Mouse (Mus musculus) liver, embryonic 15.5 days (tissue): ENCODE results near the gene Tmem140. TPM values are rescaled to one million over a fixed set of nuclear protein-coding genes. Genes with fewer than 3 reads are reported as not detected.

ENCODE experiments used
- ATAC-seq: fragments of 200-750 bp; cut with Nextera tagmentation; 2 replicates; pipeline ENCODE4 v1.8.0; 2017; ENCODE audit warnings: moderate number of reproducible peaks, mild to moderate bottlenecking, moderate library complexity; ENCODE audit not compliant: insufficient read depth
- H3K27ac ChIP-seq: fragments of 300-500 bp; sonication (generic); replicated peaks from 2 replicates; pipeline ENCODE4 v1.5.1; 2015; ENCODE audit warnings: mild to moderate bottlenecking, inconsistent platforms
- H3K27me3 ChIP-seq: fragments of 300-500 bp; sonication (generic); 2 replicates; pipeline ENCODE4 v1.6.1; 2015; ENCODE audit warnings: mild to moderate bottlenecking, inconsistent platforms
- H3K36me3 ChIP-seq: fragments of 300-500 bp; sonication (generic); replicated peaks from 2 replicates; pipeline ENCODE4 v1.6.1; 2015; ENCODE audit warnings: moderate library complexity, mild to moderate bottlenecking, inconsistent platforms
- H3K4me1 ChIP-seq: fragments of 300-500 bp; sonication (generic); replicated peaks from 2 replicates; pipeline ENCODE4 v1.6.1; 2015; ENCODE audit warnings: inconsistent platforms
- H3K4me2 ChIP-seq: fragments of 300-500 bp; sonication (generic); 2 replicates; pipeline ENCODE4 v1.6.1; 2015; ENCODE audit warnings: moderate library complexity, mild to moderate bottlenecking, inconsistent platforms
- H3K4me3 ChIP-seq: fragments of 300-500 bp; sonication (generic); replicated peaks from 2 replicates; pipeline ENCODE4 v1.5.1; 2015; ENCODE audit warnings: mild to moderate bottlenecking, inconsistent platforms
- H3K9ac ChIP-seq: fragments of 300-500 bp; sonication (generic); 2 replicates; pipeline ENCODE4 v1.6.1; 2015; ENCODE audit warnings: moderate library complexity, mild to moderate bottlenecking, inconsistent platforms
- H3K9me3 ChIP-seq: fragments of 300-500 bp; sonication (generic); replicated peaks from 2 replicates; pipeline ENCODE4 v1.6.1; 2016; ENCODE audit warnings: inconsistent platforms
- WGBS: fragments of 180-500 bp; shearing (Covaris S2); methylation state at CpG from one replicate; pipeline ENCODE4 v1.1.7; 2015; ENCODE audit warnings: mixed read lengths; ENCODE audit not compliant: insufficient replicate concordance; 5-methylcytosine and 5-hydroxymethylcytosine counted together
- polyA plus RNA-seq: library from polyadenylated mRNA; unstranded; fragments of >200 nt; fragmentation: Nextera tagmentation; extraction: Ambion mirVana; gene quantifications from 2 replicates; pipeline ENCODE4 v1.2.1, GENCODE M21; 2015

Tmem140 gene
- polyA plus RNA-seq, 1 experiment from 2014 or later: 5.8 TPM

DNA sequence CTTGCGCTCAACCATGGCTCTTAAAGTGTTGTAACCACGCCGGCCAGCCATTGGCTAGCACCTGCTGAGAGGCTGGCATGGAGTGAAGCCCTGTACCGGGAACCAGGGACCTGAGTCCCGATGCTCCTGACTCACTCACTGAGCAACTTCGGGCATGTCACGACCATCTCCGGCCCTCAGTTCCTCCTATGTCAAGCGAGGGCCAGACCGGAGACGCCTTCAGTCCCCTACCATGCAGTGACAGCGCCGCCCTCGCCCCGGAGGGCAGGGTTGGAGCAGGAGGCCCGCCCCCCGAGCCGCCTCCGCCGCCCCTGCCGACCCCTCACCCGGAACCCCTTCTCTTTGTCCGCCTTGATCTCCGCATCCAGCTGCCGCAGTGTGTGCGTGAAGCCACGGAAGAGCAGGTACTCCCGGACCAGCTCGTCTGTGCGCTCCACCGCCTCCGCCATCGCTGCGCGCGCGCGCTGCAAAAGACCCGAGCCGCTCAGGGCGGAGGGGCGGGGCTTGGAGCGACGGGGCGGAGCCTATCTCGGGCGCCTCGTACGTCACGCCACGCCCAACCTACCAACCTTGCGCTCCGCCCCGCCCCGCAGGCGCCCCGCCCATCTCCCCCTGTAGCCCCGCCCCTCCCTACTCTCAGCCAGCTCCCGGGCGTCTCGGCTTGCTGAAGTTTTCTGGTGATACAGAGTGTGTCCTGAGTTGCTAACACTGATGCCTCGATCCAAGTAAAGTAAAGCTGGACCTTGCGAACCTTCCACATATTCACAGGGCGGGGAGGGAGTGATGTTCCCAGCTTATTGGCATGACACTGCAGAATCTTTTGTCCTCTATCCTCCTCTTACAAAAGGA lies 47.6 kb downstream of the Tmem140 start, which contains the start of gene Wdr91:
Wdr91 (minus strand) TSS at position 506 of the 849 bp plus-strand sequence.
- H3K27ac ChIP-seq: peak within 1 kb of the TSS; percentile 96
- peak within 1 kb of the TSS; percentile 82 for H3K9ac ChIP-seq
- H3K27me3 ChIP-seq: no peaks in the 10 kb centered on the region
- H3K4me2 ChIP-seq: peak within 1 kb of the TSS; percentile 77
- WGBS: under 1% methylated on average over 64 of the region's 64 CpGs
- H3K36me3 ChIP-seq: peaks cover 28% of the 10 kb centered on the region
- peak within 1 kb of the TSS; percentile 83 for H3K4me3 ChIP-seq
- H3K9me3 ChIP-seq: no peaks in the 10 kb centered on the region
- peaks cover 68% of the 10 kb centered on the region for H3K4me1 ChIP-seq
- ATAC-seq: peak; percentile 71

DNA sequence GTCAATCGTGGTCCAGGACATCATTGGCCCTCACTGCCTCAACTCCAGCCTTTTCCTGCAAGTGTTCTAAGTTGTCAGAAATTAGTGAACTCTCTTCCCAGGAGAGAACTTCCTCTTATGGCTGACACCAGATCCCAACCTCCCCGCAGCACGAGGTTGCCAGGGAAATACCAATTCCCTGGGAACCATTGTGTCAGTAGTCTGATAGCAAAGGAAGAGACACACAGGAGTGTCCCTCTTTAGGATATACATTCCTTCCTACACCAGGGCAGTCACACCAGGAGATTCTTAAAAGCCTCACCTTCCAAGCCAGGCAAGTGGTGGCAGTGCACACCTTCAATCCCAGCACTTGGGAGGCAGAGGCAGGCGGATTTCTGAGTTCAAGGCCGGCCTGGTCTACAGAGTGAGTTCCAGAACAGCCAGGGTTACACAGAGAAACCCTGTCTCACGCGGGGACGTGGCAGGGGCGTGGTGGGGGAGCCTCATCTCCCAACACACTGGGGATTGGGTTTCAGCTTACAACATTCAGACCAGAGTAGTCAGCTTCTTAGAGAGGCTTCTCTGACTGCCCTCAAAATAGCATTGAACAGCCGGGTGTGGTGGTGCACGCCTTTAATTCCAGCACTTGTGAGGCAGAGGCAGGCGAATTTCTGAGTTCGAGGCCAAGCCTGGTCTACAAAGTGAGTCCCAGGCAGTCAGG lies 50.5 kb downstream of the Tmem140 start:
- H3K27ac ChIP-seq: no peak overlapping the region
- WGBS: 75% methylated on average over 13 of the region's 13 CpGs
- H3K4me2 ChIP-seq: no peak overlapping the region
- H3K9ac ChIP-seq: no peak overlapping the region
- H3K36me3 ChIP-seq: peaks cover 6% of the 10 kb centered on the region; the same call in 1 of the 2 replicates
- H3K27me3 ChIP-seq: no peaks in the 10 kb centered on the region
- H3K4me3 ChIP-seq: no peak overlapping the region
- no peaks in the 10 kb centered on the region for H3K9me3 ChIP-seq
- H3K4me1 ChIP-seq: peaks cover 48% of the 10 kb centered on the region
- ATAC-seq: no peak

DNA sequence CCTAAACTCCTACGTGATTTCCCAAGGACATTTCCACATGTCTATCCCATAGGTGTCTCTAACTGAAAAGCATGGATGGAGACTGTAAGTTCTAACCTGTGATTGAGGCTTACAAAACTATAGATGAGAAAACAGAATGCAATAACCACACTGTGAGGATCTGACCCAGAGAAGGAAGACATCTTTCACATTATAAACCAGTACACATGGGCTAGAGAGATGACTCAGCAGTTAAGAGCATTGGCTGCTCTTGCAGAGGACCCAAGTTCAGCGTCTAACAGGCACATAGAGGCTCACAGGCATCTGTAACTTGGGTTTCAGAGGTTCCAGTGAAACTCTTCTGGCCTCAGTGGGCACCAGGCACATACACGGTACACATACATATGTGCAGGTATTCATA lies 51.5 kb downstream of the Tmem140 start:
- WGBS: 61% methylated on average over 3 of the region's 3 CpGs
- no peaks in the 10 kb centered on the region for H3K36me3 ChIP-seq
- H3K27ac ChIP-seq: no peak overlapping the region
- no peak overlapping the region for H3K4me2 ChIP-seq
- no peak for ATAC-seq
- H3K27me3 ChIP-seq: no peaks in the 10 kb centered on the region
- H3K4me3 ChIP-seq: no peak overlapping the region
- peaks cover 39% of the 10 kb centered on the region for H3K4me1 ChIP-seq
- H3K9ac ChIP-seq: no peak overlapping the region
- H3K9me3 ChIP-seq: no peaks in the 10 kb centered on the region

DNA sequence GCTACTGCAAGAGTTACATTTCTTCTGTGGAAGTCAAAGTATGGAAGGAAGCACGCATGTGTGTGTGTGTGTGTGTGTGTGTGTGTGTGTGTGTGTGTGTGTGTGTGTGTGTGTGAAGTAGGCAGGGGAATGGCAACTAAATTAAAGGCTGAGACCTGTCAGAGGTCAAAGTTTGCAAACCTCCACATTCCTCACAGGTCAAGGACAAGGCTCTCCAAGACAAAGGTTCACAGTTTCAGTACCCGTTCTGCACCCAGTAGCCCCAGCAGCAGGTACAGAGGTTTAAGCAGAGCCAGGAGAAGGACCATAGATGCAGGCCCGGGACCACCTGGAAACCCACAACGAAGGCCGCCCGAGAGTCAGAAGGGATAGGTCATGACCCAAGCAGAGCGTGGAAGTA lies 56.2 kb downstream of the Tmem140 start:
- Histone ChIP-seq H3K27me3 (no peaks in the 10 kb centered on the region), H3K36me3 (no peaks in the 10 kb centered on the region), H3K4me1 (peaks cover 13% of the 10 kb centered on the region), H3K9ac (no peak overlapping the region), H3K9me3 (no peaks in the 10 kb centered on the region), H3K27ac (no peak overlapping the region), H3K4me3 (no peak overlapping the region), H3K4me2 (no peak overlapping the region)
- no peak for ATAC-seq
- WGBS: 71% methylated on average over 7 of the region's 7 CpGs

DNA sequence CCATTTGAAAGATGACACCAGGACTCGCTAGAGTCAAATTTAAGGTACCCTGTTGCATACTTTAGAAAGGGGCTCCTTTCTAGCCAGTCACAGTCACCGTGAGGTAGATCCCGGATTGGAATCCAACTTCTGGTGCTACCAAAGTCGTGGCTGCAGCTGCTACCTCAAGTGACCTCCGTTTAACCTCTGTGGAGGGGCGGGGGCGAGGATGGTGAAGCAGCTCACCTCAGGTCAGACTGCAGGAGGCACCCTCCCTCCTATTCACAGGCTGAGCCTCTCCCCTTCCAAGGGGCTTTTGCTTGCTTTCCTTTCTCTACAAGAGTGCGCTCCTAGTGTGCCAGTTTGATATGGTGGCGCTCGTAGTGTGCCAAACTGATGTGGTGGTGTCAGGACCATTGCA lies 57.0 kb downstream of the Tmem140 start, which contains the start of gene Stra8:
Stra8 (plus strand) TSS at position 208 of the 400 bp plus-strand sequence.
- H3K4me2 ChIP-seq: no peak within 1 kb of the TSS
- H3K4me1 ChIP-seq: peaks cover 8% of the 10 kb centered on the region; the same call in 1 of the 2 replicates
- no peaks in the 10 kb centered on the region for H3K27me3 ChIP-seq
- H3K9ac ChIP-seq: no peak within 1 kb of the TSS
- no peak within 1 kb of the TSS for H3K27ac ChIP-seq
- ATAC-seq: no peak
- no peaks in the 10 kb centered on the region for H3K36me3 ChIP-seq
- H3K4me3 ChIP-seq: no peak within 1 kb of the TSS
- WGBS: 55% methylated on average over 10 of the region's 10 CpGs
- H3K9me3 ChIP-seq: no peaks in the 10 kb centered on the region

DNA sequence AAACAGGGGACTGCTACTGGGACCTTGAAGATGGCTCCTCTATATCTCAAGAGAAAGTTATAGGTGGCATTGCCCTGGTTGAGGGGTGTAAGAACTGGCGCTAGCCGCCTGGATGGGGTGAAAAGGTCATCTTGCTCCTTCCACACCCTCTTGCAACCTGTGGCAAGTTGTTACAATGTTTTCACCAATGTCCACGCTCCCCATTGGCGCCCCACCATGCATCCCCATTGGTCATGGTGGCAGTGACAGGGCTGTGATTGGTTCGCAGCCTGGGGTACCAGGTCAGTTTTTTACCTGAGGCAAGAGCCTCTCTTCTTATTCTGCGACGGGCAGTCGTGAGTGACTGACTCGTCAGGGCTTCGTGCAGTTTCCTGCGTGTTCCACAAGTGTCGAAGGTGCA lies 57.7 kb downstream of the Tmem140 start:
- Histone ChIP-seq H3K9me3 (no peaks in the 10 kb centered on the region), H3K4me3 (no peak overlapping the region), H3K36me3 (no peaks in the 10 kb centered on the region), H3K27ac (no peak overlapping the region), H3K4me1 (peaks cover 8% of the 10 kb centered on the region; the same call in 1 of the 2 replicates), H3K4me2 (no peak overlapping the region), H3K27me3 (no peaks in the 10 kb centered on the region), H3K9ac (no peak overlapping the region)
- 78% methylated on average over 12 of the region's 12 CpGs for WGBS
- no peak for ATAC-seq

DNA sequence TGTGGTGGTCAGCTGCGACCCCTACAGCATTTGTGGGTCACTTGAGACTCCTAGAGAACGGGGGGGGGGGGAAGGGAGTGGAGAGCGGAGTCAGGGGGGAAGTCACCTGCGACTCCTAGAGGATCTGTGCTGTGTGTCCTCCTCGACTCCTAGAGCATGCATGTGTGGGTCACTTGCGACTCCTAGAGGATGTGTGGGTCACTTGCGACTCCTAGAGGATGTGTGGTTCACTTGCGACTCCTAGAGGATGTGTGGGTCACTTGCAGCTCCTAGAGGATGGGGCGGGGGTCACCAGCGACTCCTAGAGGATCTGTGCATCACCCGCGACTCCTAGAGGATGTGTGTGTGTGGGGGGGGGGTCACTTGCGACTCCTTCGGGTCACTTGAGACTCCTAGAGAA lies 59.0 kb downstream of the Tmem140 start:
- H3K4me3 ChIP-seq: no peak overlapping the region
- H3K27me3 ChIP-seq: no peaks in the 10 kb centered on the region
- ATAC-seq: peak; percentile 63
- WGBS: 40% methylated on average over 14 of the region's 14 CpGs
- H3K4me1 ChIP-seq: peaks cover 4% of the 10 kb centered on the region; the same call in 1 of the 2 replicates
- no peaks in the 10 kb centered on the region for H3K36me3 ChIP-seq
- no peak overlapping the region for H3K27ac ChIP-seq
- no peak overlapping the region for H3K9ac ChIP-seq
- no peaks in the 10 kb centered on the region for H3K9me3 ChIP-seq
- no peak overlapping the region for H3K4me2 ChIP-seq

Other genes with a start within 250 kb of the Tmem140 start
- 2.4 and 3.2 TPM in 2 replicates for gene Agbl3, start 82.7 kb upstream of the Tmem140 start, polyA plus RNA-seq
- 5.7 and 6.1 TPM in 2 replicates for gene Cyren, start 14.9 kb downstream of the Tmem140 start, polyA plus RNA-seq
- 10.2 and 11.0 TPM in 2 replicates for gene Wdr91, start 47.7 kb downstream of the Tmem140 start, polyA plus RNA-seq
- gene Stra8, start 57.0 kb downstream of the Tmem140 start, polyA plus RNA-seq: not detected in 2 replicates
- 0.17 and 0.18 TPM in 2 replicates for gene Slc23a4, start 125.3 kb downstream of the Tmem140 start, polyA plus RNA-seq